Mouse (Mus musculus) heart, embryonic 12.5 days (tissue): ENCODE data around the gene Rasa3. TPM values are rescaled to one million over a fixed set of nuclear protein-coding genes. Genes with fewer than 3 reads are reported as not detected.

ENCODE experiments used
- ATAC-seq: fragments of 200-750 bp; cut with Nextera tagmentation; 2 replicates; pipeline ENCODE4 v1.8.0; 2017; ENCODE audit warnings: moderate TSS enrichment, moderate library complexity; ENCODE audit not compliant: insufficient number of reproducible peaks, low FRiP score
- H3K27ac ChIP-seq: fragments of 300-500 bp; sonication (generic); 2 replicates; pipeline ENCODE4 v1.5.1; 2016; ENCODE audit warnings: mild to moderate bottlenecking, moderate library complexity; ENCODE audit not compliant: poor library complexity, severe bottlenecking
- H3K27me3 ChIP-seq: fragments of 300-500 bp; sonication (generic); replicated peaks from 2 replicates; pipeline ENCODE4 v1.6.1; 2016; ENCODE audit warnings: mild to moderate bottlenecking, moderate library complexity
- H3K36me3 ChIP-seq: fragments of 300-500 bp; sonication (generic); 2 replicates; pipeline ENCODE4 v1.6.1; 2016; ENCODE audit warnings: mild to moderate bottlenecking, moderate library complexity
- H3K4me1 ChIP-seq: fragments of 300-500 bp; sonication (generic); replicated peaks from 2 replicates; pipeline ENCODE4 v1.6.1; 2016; ENCODE audit warnings: mild to moderate bottlenecking
- H3K4me2 ChIP-seq: fragments of 300-500 bp; sonication (generic); 2 replicates; pipeline ENCODE4 v1.6.1; 2016; ENCODE audit warnings: mild to moderate bottlenecking, moderate library complexity
- H3K4me3 ChIP-seq: fragments of 300-500 bp; sonication (generic); 2 replicates; pipeline ENCODE4 v1.5.1; 2016; ENCODE audit warnings: mild to moderate bottlenecking
- H3K9ac ChIP-seq: fragments of 300-500 bp; sonication (generic); 2 replicates; pipeline ENCODE4 v1.6.1; 2016; ENCODE audit warnings: mild to moderate bottlenecking, moderate library complexity
- H3K9me3 ChIP-seq: fragments of 300-500 bp; sonication (generic); replicated peaks from 2 replicates; pipeline ENCODE4 v1.6.1; 2016; ENCODE audit warnings: mild to moderate bottlenecking, moderate library complexity
- WGBS: fragments of 180-500 bp; shearing (Covaris S2); methylation state at CpG from one replicate; pipeline ENCODE4 v1.1.7; 2016; 5-methylcytosine and 5-hydroxymethylcytosine counted together
- polyA plus RNA-seq: library from polyadenylated mRNA; unstranded; fragments of >200 nt; fragmentation: Nextera tagmentation; extraction: Ambion mirVana; gene quantifications from 2 replicates; pipeline ENCODE4 v1.2.1, GENCODE M21; 2016

Gene Rasa3
- polyA plus RNA-seq, 1 experiment from 2014 or later, result 35.1 TPM

DNA sequence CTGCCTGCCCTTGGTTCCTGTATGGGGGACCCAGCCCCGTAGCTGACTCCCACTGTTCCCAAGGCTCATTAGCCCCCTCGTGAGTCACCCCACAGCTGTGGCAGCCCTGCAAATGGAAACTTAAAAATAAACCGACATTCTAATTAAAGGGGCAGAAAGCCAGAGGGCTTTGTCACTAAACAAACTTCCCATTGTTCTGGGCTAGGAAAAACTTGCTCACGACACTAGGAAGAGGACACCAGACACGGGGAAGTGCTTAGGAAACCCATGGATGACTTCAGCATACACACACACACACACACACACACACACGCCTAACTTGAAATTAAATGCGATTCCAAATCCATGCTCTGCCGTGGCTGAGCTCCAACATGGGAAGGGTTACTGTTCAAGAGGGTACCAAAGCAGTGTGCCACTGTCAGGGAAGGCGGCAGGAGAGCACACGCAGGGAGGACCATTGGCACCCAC is 62.4 kb downstream of the Rasa3 start:
- WGBS, result 51% methylated on average over 10 of the region's 10 CpGs
- Histone ChIP-seq H3K9ac (no peak overlapping the region; the same call in 1 of the 2 replicates), H3K27me3 (no peaks in the 10 kb centered on the region), H3K36me3 (peaks cover 30% of the 10 kb centered on the region), H3K9me3 (0 out of 2 replicates have a peak, but pooled peaks cover 2% of the 10 kb centered on the region), H3K27ac (peak overlapping the region; percentile 23), H3K4me2 (no peak overlapping the region), H3K4me3 (no peak overlapping the region), H3K4me1 (peaks cover 22% of the 10 kb centered on the region)
- peak; percentile 27; the same call in 1 of the 2 replicates for ATAC-seq

DNA sequence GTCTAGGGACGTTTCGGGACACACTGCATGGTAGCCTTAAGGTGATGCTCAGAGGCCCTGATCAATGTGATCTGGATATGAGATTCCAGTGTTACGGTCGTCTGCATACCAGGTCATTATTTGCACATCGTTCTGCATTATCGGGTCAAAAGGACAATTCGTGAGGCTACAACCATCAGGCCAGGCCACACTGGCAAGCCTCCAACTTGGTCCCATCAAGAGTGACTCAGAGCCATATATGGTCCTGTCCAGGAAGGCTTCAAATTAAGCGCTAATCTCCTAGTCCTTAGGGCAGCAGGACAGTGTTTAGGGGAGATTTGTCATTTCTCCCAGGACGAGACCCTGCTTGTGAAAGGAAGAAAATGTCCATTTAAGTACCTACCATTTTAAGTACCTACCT is 63.3 kb downstream of the Rasa3 start:
- H3K4me3 ChIP-seq, result no peak overlapping the region
- H3K9me3 ChIP-seq, result 0 out of 2 replicates have a peak, but pooled peaks cover 2% of the 10 kb centered on the region
- H3K4me2 ChIP-seq, result no peak overlapping the region
- H3K27ac ChIP-seq, result no peak overlapping the region
- no peaks in the 10 kb centered on the region for H3K27me3 ChIP-seq
- H3K4me1 ChIP-seq, result peaks cover 30% of the 10 kb centered on the region
- no peak overlapping the region for H3K9ac ChIP-seq
- no peak for ATAC-seq
- 68% methylated on average over 9 of the region's 9 CpGs for WGBS
- H3K36me3 ChIP-seq, result peaks cover 36% of the 10 kb centered on the region

DNA sequence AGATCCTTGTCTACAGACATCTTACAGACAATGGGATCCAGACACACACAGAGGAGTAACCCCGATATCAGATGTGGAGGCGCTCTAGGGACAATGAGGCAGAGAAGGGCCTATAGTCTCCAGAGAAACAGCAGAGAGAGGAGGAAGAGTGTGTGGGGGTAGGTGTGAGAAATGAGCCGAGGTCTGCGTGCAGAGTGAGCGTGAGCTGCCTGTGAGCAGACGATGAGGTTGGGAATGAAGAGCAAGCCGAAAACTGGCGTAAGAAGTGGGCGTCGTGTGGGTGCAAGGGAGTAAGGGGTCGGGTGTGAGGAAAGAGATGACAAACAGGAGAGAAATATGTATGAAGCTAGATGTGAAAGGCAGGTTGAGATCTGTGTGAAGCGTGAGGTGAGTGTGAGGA is 65.7 kb downstream of the Rasa3 start:
- no peak overlapping the region for H3K4me3 ChIP-seq
- no peak overlapping the region for H3K4me2 ChIP-seq
- WGBS, result 85% methylated on average over 12 of the region's 12 CpGs
- H3K4me1 ChIP-seq, result peaks cover 31% of the 10 kb centered on the region
- H3K27me3 ChIP-seq, result no peaks in the 10 kb centered on the region
- H3K9me3 ChIP-seq, result 0 out of 2 replicates have a peak, but pooled peaks cover 2% of the 10 kb centered on the region
- H3K9ac ChIP-seq, result no peak overlapping the region
- ATAC-seq, result no peak
- no peak overlapping the region for H3K27ac ChIP-seq
- peaks cover 36% of the 10 kb centered on the region for H3K36me3 ChIP-seq

DNA sequence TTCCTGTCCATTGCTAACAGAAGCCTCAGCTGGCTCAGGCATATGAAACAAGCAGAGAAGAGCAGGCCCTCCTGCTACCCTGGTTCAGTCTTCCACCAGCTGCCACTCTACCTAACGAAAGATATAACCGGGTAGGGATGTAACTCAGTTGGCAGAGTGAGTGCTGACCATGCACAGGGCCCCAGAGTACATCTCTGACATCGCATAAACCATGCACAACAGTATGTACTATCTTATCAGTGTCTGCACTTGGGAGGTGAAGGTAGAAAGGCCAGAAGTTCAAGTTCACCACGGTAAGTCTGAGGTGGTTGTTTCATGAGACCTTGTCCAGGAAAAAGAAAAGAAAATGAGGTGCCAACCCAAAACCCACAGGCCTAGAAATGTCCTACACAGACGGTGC is 67.4 kb downstream of the Rasa3 start:
- no peak overlapping the region for H3K9ac ChIP-seq
- ATAC-seq, result no peak
- H3K27me3 ChIP-seq, result no peaks in the 10 kb centered on the region
- peaks cover 36% of the 10 kb centered on the region for H3K36me3 ChIP-seq
- 48% methylated on average over 5 of the region's 5 CpGs for WGBS
- 0 out of 2 replicates have a peak, but pooled peaks cover 2% of the 10 kb centered on the region for H3K9me3 ChIP-seq
- H3K4me1 ChIP-seq, result peaks cover 42% of the 10 kb centered on the region
- no peak overlapping the region for H3K27ac ChIP-seq
- H3K4me2 ChIP-seq, result no peak overlapping the region
- no peak overlapping the region for H3K4me3 ChIP-seq

DNA sequence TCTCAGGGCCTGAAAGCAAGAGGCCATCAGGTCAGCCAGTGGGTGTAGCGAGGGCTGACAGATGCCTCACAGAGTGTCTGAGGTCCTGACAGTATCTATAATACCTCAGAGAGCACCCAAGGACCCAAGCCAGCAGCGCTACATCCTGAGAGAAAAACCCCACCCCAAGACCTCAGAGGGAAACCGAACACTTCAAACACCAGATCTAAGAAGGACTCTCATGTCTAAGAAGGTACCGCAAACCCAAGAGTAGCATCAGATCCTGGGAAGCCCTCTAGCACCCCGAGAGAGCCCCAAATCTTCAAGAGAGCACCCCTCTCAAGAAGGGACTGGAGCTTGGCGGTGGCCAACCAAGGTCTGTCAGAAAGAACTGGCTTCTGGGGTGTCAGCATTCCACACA is 68.5 kb downstream of the Rasa3 start:
- Histone ChIP-seq H3K4me1 (peaks cover 35% of the 10 kb centered on the region), H3K36me3 (peaks cover 44% of the 10 kb centered on the region), H3K4me2 (no peak overlapping the region), H3K4me3 (no peak overlapping the region), H3K27me3 (no peaks in the 10 kb centered on the region), H3K9me3 (0 out of 2 replicates have a peak, but pooled peaks cover 2% of the 10 kb centered on the region), H3K9ac (no peak overlapping the region), H3K27ac (no peak overlapping the region)
- 83% methylated on average over 6 of the region's 6 CpGs for WGBS
- no peak for ATAC-seq

DNA sequence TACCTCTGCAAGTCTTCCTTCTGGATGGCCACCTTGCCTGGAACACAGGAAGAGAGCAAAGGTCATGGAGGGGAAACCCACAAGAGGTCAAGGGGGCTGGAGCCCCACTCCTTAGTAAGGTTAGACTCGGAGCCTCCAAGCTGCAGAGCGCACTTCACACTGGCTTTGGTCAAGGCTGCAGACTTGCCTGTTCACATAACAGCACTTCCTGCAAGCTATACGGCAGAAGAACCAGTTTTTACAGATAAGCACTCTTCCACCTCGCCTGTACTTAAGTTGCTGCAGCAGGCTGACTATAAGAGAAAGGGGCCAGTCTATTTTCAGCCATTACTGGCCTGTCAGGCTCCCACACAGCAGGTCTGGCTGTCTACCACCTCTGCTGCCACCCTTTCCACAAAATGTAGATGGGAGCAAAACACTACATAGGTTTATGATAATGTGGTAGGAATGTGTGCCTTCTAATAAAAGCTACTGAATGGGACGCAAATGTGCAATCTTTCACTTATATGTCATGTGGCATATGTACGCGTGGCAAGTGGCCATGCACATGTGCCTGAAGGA is 71.4 kb downstream of the Rasa3 start:
- H3K9ac ChIP-seq, result no peak overlapping the region; the same call in 1 of the 2 replicates
- 51% methylated on average over 7 of the region's 7 CpGs for WGBS
- no peaks in the 10 kb centered on the region for H3K27me3 ChIP-seq
- no peak for ATAC-seq
- peak overlapping the region; percentile 5; the same call in 1 of the 2 replicates for H3K27ac ChIP-seq
- H3K36me3 ChIP-seq, result peaks cover 31% of the 10 kb centered on the region
- no peaks in the 10 kb centered on the region for H3K9me3 ChIP-seq
- peaks cover 33% of the 10 kb centered on the region for H3K4me1 ChIP-seq
- no peak overlapping the region for H3K4me2 ChIP-seq
- H3K4me3 ChIP-seq, result no peak overlapping the region

DNA sequence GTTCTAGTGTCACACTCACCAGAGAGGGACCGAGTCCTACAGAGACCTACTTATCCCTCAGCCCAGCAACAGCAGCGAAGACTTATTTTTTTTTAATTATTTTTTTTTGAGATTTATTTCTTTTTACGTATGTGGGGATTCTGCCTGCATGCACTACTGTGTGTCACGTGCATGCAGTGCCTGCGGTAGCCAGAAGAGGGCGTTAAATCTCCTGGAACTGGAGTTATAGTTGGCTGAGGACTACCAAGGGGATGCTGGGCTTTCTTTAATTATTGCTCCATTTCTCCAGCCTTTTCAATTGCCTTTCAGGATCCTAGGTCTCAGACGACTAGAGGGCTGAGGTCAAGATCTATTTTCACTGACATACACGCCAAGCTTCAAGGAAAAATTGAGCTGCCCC is 74.8 kb downstream of the Rasa3 start:
- Histone ChIP-seq H3K4me2 (no peak overlapping the region), H3K36me3 (peaks cover 32% of the 10 kb centered on the region), H3K4me1 (peaks cover 37% of the 10 kb centered on the region), H3K27me3 (no peaks in the 10 kb centered on the region), H3K9me3 (no peaks in the 10 kb centered on the region), H3K4me3 (no peak overlapping the region), H3K27ac (no peak overlapping the region), H3K9ac (no peak overlapping the region)
- WGBS, result 61% methylated on average over 8 of the region's 8 CpGs
- no peak for ATAC-seq

DNA sequence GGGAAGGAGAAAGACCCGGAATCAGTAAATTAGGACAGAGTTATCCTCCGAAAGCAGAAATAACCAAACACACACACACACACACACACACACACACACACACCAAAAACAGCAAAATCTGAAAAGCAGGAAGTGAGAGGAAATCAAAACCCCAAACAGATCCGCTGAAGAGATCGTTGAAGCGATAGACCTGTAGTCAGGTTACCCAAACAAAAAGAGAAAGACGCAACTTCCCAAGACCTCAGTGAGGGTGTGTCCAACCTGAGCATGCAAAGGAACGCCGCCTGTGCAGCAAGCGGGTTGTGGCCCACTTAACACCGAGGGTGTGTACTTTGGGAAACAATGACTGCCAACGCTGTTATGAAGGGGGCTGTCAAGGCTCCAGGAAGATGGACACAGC is 76.2 kb downstream of the Rasa3 start:
- peaks cover 47% of the 10 kb centered on the region for H3K36me3 ChIP-seq
- H3K4me2 ChIP-seq, result no peak overlapping the region
- no peaks in the 10 kb centered on the region for H3K9me3 ChIP-seq

DNA sequence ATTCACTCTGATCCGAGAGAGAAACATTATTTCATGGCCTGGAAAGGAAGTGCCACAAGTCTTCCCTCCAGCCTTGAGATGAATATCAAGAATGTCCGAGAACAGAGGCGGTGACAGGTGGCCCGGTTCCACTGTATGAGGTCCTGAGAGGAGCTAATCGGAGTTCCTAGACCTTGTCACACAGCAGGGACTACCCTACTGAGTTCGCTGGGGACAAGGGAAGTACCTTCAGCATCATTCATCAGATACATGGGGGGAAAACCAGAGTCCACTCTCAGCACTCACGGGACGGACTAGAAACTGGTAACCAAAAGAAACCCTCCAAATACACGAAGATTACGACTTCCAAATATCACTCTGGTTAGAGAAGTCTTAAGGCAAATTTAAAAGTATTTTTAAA is 76.7 kb downstream of the Rasa3 start:
- Histone ChIP-seq H3K9me3 (no peaks in the 10 kb centered on the region), H3K27me3 (no peaks in the 10 kb centered on the region), H3K36me3 (peaks cover 52% of the 10 kb centered on the region), H3K4me1 (peaks cover 30% of the 10 kb centered on the region), H3K4me2 (no peak overlapping the region), H3K9ac (no peak overlapping the region), H3K27ac (no peak overlapping the region), H3K4me3 (no peak overlapping the region)
- 77% methylated on average over 10 of the region's 10 CpGs for WGBS
- no peak for ATAC-seq

More for the DNA sequence above, 76.2 kb downstream of the Rasa3 start:
- Histone ChIP-seq H3K4me1 (peaks cover 35% of the 10 kb centered on the region), H3K27me3 (no peaks in the 10 kb centered on the region), H3K4me3 (no peak overlapping the region), H3K27ac (no peak overlapping the region), H3K9ac (no peak overlapping the region)
- no peak for ATAC-seq
- 74% methylated on average over 11 of the region's 11 CpGs for WGBS

DNA sequence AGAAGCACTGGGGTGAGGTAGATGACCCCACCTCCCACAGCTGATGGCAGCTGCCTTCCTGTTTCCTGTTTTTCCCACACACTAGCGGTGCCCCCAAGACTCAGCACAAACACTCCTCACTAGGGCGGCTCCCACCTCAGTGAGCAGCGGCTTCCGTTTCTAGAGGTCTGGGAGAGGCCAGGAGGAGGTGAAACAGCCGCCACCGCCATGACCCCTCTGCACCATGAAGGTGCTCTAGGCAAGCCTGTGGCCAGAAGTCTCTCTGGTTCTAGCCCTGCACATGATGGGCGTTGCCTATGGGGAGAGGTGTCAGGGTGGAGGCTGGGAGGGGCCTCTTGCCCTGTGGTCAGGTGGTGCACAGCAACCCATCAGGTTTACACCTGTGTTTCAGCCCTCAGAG is 77.2 kb downstream of the Rasa3 start:
- Histone ChIP-seq H3K27me3 (no peaks in the 10 kb centered on the region), H3K9ac (no peak overlapping the region), H3K4me1 (peaks cover 25% of the 10 kb centered on the region), H3K9me3 (no peaks in the 10 kb centered on the region), H3K4me2 (no peak overlapping the region), H3K4me3 (no peak overlapping the region), H3K27ac (0 out of 2 replicates have a peak overlapping the region, but pooled peaks have one; percentile 1), H3K36me3 (peaks cover 56% of the 10 kb centered on the region)
- no peak for ATAC-seq
- 52% methylated on average over 7 of the region's 7 CpGs for WGBS

DNA sequence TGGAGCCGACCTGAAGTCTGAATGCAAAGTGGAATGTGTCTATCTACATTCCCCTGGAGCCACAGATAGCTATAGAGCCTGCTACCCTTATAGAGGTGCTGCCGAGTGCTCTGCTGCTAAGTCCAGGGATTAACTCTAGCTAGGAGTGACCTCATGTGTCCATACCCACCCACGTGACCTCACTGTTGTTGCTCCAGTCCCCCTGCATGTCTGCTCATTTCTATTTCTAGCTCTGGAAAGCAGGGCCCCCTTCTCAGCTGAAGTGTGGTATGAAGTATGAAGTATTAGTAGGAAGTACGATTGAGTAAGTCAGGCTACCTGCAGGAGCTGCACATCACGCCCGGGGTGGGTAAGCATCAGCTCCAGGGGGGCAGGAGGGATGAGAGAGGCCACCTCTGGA is 79.6 kb downstream of the Rasa3 start:
- Histone ChIP-seq H3K27me3 (no peaks in the 10 kb centered on the region), H3K4me3 (no peak overlapping the region), H3K9ac (no peak overlapping the region), H3K36me3 (peaks cover 47% of the 10 kb centered on the region), H3K9me3 (no peaks in the 10 kb centered on the region), H3K27ac (peak overlapping the region; percentile 71), H3K4me1 (peaks cover 22% of the 10 kb centered on the region), H3K4me2 (peak overlapping the region; percentile 19; the same call in 1 of the 2 replicates)
- 58% methylated on average over 6 of the region's 6 CpGs for WGBS
- ATAC-seq, result 0 out of 2 replicates have a peak, but pooled peaks have one; percentile 31

DNA sequence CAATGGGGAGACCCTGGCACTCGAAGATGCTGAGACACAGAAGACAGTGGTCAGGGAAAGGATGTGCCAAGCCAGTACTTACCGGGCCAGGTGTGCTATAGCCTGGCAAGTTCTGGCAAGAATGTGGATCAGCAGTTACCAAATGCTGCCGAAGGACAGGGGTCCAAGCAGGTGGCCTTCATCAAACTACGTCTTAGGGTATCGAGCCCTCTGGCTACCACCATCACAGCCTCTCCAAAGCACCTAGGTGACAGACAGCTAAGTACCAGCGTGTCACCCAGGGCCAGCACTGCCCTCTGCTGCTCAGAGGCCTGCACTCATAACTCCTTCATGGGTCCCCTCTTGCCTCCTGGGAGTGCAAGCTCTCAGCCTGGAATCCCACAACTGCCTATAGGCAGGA is 81.5 kb downstream of the Rasa3 start:
- 84% methylated on average over 6 of the region's 6 CpGs for WGBS
- H3K4me2 ChIP-seq, result no peak overlapping the region
- no peaks in the 10 kb centered on the region for H3K9me3 ChIP-seq
- peaks cover 22% of the 10 kb centered on the region for H3K4me1 ChIP-seq
- no peak overlapping the region for H3K9ac ChIP-seq
- no peak overlapping the region for H3K27ac ChIP-seq
- H3K4me3 ChIP-seq, result no peak overlapping the region
- peaks cover 59% of the 10 kb centered on the region for H3K36me3 ChIP-seq
- H3K27me3 ChIP-seq, result no peaks in the 10 kb centered on the region
- no peak for ATAC-seq
